ENCODE assay signal across 8 mouse cellular contexts in genomic region chr17:10335809-10336499, GRCm38 (mm10). TPM values are rescaled to one million over a fixed set of nuclear protein-coding genes. Genes with fewer than 3 reads are reported as not detected.
DNase-seq lines count a peak whose midpoint lies in the region; ATAC-seq and TF ChIP-seq lines count a peak whose summit lies in the region.

No protein-coding gene starts in this region.

- DNase-seq in kidney, postnatal 14 days, result no peak
- peak; percentile 79 for DNase-seq in forebrain, embryonic 14.5 days (ENCODE audit: low spot score)
- peak; percentile 48 for DNase-seq in limb, embryonic 10.5 days (ENCODE audit: low spot score)
- no peak for DNase-seq in gastrocnemius, postnatal 36 days
- no peak for DNase-seq in left cerebral cortex, adult 11 months (ENCODE audit: low spot score)

- H3K9me3 ChIP-seq in kidney, embryonic 14.5 days (ENCODE audit: control insufficient read depth, low read length), result no peaks in the 10 kb centered on the region
- H3K9me3 ChIP-seq in forebrain, embryonic 14.5 days (replicated peaks; ENCODE audit: control insufficient read depth, low read length), result no peaks in the 10 kb centered on the region
- H3K9me3 ChIP-seq in limb, embryonic 10.5 days (replicated peaks), result no peaks in the 10 kb centered on the region
- H3K9me3 ChIP-seq in neural tube, embryonic 15.5 days (replicated peaks), result no peaks in the 10 kb centered on the region

- H3K36me3 ChIP-seq in kidney, embryonic 14.5 days (ENCODE audit: control insufficient read depth, insufficient read depth, low read length), result no peaks in the 10 kb centered on the region
- no peaks in the 10 kb centered on the region for H3K36me3 ChIP-seq in forebrain, embryonic 14.5 days (ENCODE audit: control insufficient read depth, insufficient read depth, low read length)
- no peaks in the 10 kb centered on the region for H3K36me3 ChIP-seq in limb, embryonic 10.5 days
- no peaks in the 10 kb centered on the region for H3K36me3 ChIP-seq in neural tube, embryonic 15.5 days

- 14% methylated on average over 16 of the region's 16 CpGs for WGBS in kidney, embryonic 14.5 days
- 8% methylated on average over 16 of the region's 16 CpGs for WGBS in forebrain, embryonic 14.5 days
- WGBS in limb, embryonic 10.5 days, result 17% methylated on average over 16 of the region's 16 CpGs
- WGBS in neural tube, embryonic 15.5 days, result 10% methylated on average over 16 of the region's 16 CpGs

- peak overlapping the region; percentile 81; the same call in 1 of the 2 replicates for H3K27ac ChIP-seq in kidney, embryonic 14.5 days (ENCODE audit: low read depth, low read length)
- no peak overlapping the region for H3K27ac ChIP-seq in bone marrow macrophage, adult 2 months (ENCODE audit: insufficient read depth, low read depth, low read length)
- peak overlapping the region; percentile 93 for H3K27ac ChIP-seq in forebrain, embryonic 14.5 days (ENCODE audit: low read depth, low read length)
- H3K27ac ChIP-seq in limb, embryonic 10.5 days, result peak overlapping the region; percentile 95
- H3K27ac ChIP-seq in neural tube, embryonic 15.5 days (replicated peaks), result peak overlapping the region; percentile 85

- H3K4me3 ChIP-seq in kidney, embryonic 14.5 days (ENCODE audit: low read length), result peak overlapping the region; percentile 41
- peak overlapping the region; percentile 44; the same call in 1 of the 2 replicates for H3K4me3 ChIP-seq in bone marrow macrophage, adult 2 months (ENCODE audit: insufficient read depth, low read length)
- peak overlapping the region; percentile 27 for H3K4me3 ChIP-seq in forebrain, embryonic 14.5 days (ENCODE audit: low read depth, low read length)
- H3K4me3 ChIP-seq in limb, embryonic 10.5 days, result peak overlapping the region; percentile 50
- H3K4me3 ChIP-seq in neural tube, embryonic 15.5 days (replicated peaks), result peak overlapping the region; percentile 44

- H3K27me3 ChIP-seq in kidney, embryonic 14.5 days (ENCODE audit: control insufficient read depth, insufficient read depth, low read length), result no peaks in the 10 kb centered on the region
- H3K27me3 ChIP-seq in forebrain, embryonic 14.5 days (replicated peaks; ENCODE audit: control insufficient read depth, insufficient read depth, low read length), result no peaks in the 10 kb centered on the region
- no peaks in the 10 kb centered on the region for H3K27me3 ChIP-seq in limb, embryonic 10.5 days (ENCODE audit: low read depth, poor library complexity, severe bottlenecking)
- no peaks in the 10 kb centered on the region for H3K27me3 ChIP-seq in neural tube, embryonic 15.5 days (replicated peaks)

- peaks cover 8% of the 10 kb centered on the region; the same call in 1 of the 2 replicates for H3K4me1 ChIP-seq in kidney, embryonic 14.5 days (ENCODE audit: control insufficient read depth, insufficient read depth, low read length)
- H3K4me1 ChIP-seq in bone marrow macrophage, adult 2 months (ENCODE audit: control insufficient read depth, insufficient read depth, low read length), result peaks cover 8% of the 10 kb centered on the region; the same call in 1 of the 2 replicates
- H3K4me1 ChIP-seq in forebrain, embryonic 14.5 days (ENCODE audit: control insufficient read depth, insufficient read depth, low read length), result peaks cover 20% of the 10 kb centered on the region
- peaks cover 43% of the 10 kb centered on the region for H3K4me1 ChIP-seq in limb, embryonic 10.5 days
- peaks cover 32% of the 10 kb centered on the region for H3K4me1 ChIP-seq in neural tube, embryonic 15.5 days

- peak overlapping the region; percentile 64 for H3K4me2 ChIP-seq in kidney, embryonic 14.5 days (replicated peaks; ENCODE audit: low read depth, low read length)
- H3K4me2 ChIP-seq in forebrain, embryonic 14.5 days (ENCODE audit: low read length), result peak overlapping the region; percentile 60
- peak overlapping the region; percentile 60 for H3K4me2 ChIP-seq in neural tube, embryonic 15.5 days

- no peak for TF ChIP-seq POLR2A in bone marrow macrophage, adult 2 months (IDR thresholded peaks at IDR 0.05; ENCODE audit: borderline replicate concordance, low read depth, low read length)

- peak; percentile 82 for ATAC-seq in kidney, embryonic 14.5 days (ENCODE audit: low FRiP score, low TSS enrichment)
- ATAC-seq in forebrain, embryonic 14.5 days, result peak; percentile 37; the same call in 1 of the 2 replicates
- peak; percentile 71; the same call in 1 of the 2 replicates for ATAC-seq in neural tube, embryonic 15.5 days (ENCODE audit: low FRiP score)

- intact Hi-C loops in gastrocnemius, postnatal 36 days (cut with DNase I), result no loop called here

- TF ChIP-seq CTCF in bone marrow macrophage, adult 2 months (IDR thresholded peaks at IDR 0.05; ENCODE audit: low read depth, low read length), result no peak

- peak overlapping the region; percentile 61 for H3K9ac ChIP-seq in kidney, embryonic 14.5 days (ENCODE audit: low read depth, low read length)
- peak overlapping the region; percentile 71 for H3K9ac ChIP-seq in forebrain, embryonic 14.5 days (ENCODE audit: low read length)
- peak overlapping the region; percentile 44 for H3K9ac ChIP-seq in neural tube, embryonic 15.5 days (replicated peaks)

RNA-seq across cellular contexts. Expression of gene Qk, which starts 16.3 kb away (rescaled TPM):
- polyA plus RNA-seq in kidney, embryonic 14.5 days (2014; fragmentation: Nextera tagmentation; extraction: Ambion mirVana), result 43.7 and 49.3 TPM in 2 replicates
- 185 and 255 TPM in 2 replicates for polyA plus RNA-seq in bone marrow macrophage, adult 2 months (2012; ENCODE audit: insufficient read depth, insufficient read length, missing spikeins)
- 46.6 and 53.3 TPM in 2 replicates for polyA plus RNA-seq in forebrain, embryonic 14.5 days (2014; fragmentation: Nextera tagmentation; extraction: Ambion mirVana)
- 23.9 and 24.2 TPM in 2 replicates for polyA plus RNA-seq in limb, embryonic 10.5 days (2016; fragmentation: Nextera tagmentation; extraction: Ambion mirVana)
- 38.9 and 44.0 TPM in 2 replicates for polyA plus RNA-seq in neural tube, embryonic 15.5 days (2015; fragmentation: Nextera tagmentation; extraction: Ambion mirVana)
- total RNA-seq in gastrocnemius, postnatal 36 days (2021), result 100 to 1,000 TPM; 212 to 251 TPM

Comparison
In these comparisons a context has a peak if more than half of its experiments do, and no peak if none do; other contexts are left out.
1. DNase-seq: peak in forebrain, embryonic 14.5 days (single experiment) and limb, embryonic 10.5 days (single experiment); none in kidney, postnatal 14 days (single experiment), gastrocnemius, postnatal 36 days (0 of 2) and left cerebral cortex, adult 11 months (single experiment).
2. Peak in every context shown above with its lines, with median percentiles within 50 percentile points of each other: ATAC-seq, H3K4me2 ChIP-seq, H3K4me3 ChIP-seq and H3K9ac ChIP-seq.